Comparison of ENCODE assay signal across 8 mouse cellular contexts in the genomic region with DNA sequence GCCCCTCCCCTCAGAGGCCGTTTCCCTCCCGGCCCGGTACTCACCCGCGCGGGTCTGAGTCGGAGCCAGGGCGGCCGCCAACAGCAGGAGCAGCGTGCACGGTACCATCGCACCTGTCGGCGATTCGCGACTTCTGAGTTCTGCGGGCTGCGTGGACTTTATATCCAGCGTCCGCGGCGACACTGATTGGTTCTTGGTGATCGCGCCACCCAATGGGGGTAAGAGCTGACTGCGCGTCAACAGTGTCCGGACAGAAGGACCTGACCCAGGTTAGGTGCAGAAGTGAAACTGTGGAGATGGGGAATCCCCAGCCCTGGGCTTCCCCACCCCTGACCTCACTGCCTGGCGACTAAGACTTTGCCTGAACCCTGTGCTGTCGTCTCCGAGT. TPM values are rescaled to one million over a fixed set of nuclear protein-coding genes. Genes with fewer than 3 reads are reported as not detected.
DNase-seq lines count a peak whose midpoint lies in the region; ATAC-seq and TF ChIP-seq lines count a peak whose summit lies in the region.

TSS of gene H2-K1 (minus strand) at position 198 of the 388 bp plus-strand sequence.

- under 1% methylated on average over 30 of the region's 30 CpGs for WGBS in hindbrain, postnatal 0 days

- no peaks in the 10 kb centered on the region for H3K4me1 ChIP-seq in hindbrain, postnatal 0 days (ENCODE audit: insufficient read depth, low read length)

- H3K4me3 ChIP-seq in hindbrain, postnatal 0 days (ENCODE audit: low read length), result peak within 1 kb of the TSS; percentile 45

- peak; percentile 92 for ATAC-seq in hindbrain, postnatal 0 days

- H3K9ac ChIP-seq in hindbrain, postnatal 0 days (replicated peaks; ENCODE audit: low read length), result no peak within 1 kb of the TSS; the same call in 1 of the 2 replicates

- DNase-seq in adipocyte (ENCODE audit: low spot score), result peak; percentile 89
- peak; percentile 87 for DNase-seq in embryo, embryonic 10 days (ENCODE audit: low spot score)
- peak; percentile 87 for DNase-seq in gastrocnemius, adult 8-10 months (ENCODE audit: low spot score in 2 of 2)
- peak; percentile 76 for DNase-seq in hindbrain, postnatal 0 days (ENCODE audit: low spot score)
- peak; percentile 64 to 65 for DNase-seq in left cerebral cortex, adult 18-20 months (ENCODE audit: low spot score in 2 of 2)
- peak; percentile 94 to 95 for DNase-seq in lung, postnatal 4 days
- DNase-seq in right cerebral cortex, adult 2 months (ENCODE audit: low spot score in 2 of 2), result peak; percentile 57 to 76
- peak; percentile 92 for DNase-seq in urinary bladder, postnatal 14 days (ENCODE audit: low spot score)

- no peak within 1 kb of the TSS for H3K27ac ChIP-seq in hindbrain, postnatal 0 days

- TF ChIP-seq CTCF in hindbrain, postnatal 0 days (IDR thresholded peaks at IDR 0.05; ENCODE audit: low read depth), result no peak

- no peaks in the 10 kb centered on the region for H3K36me3 ChIP-seq in hindbrain, postnatal 0 days (ENCODE audit: insufficient read depth, low read length)

- H3K9me3 ChIP-seq in hindbrain, postnatal 0 days (ENCODE audit: low read length), result no peaks in the 10 kb centered on the region

- H3K27me3 ChIP-seq in hindbrain, postnatal 0 days (ENCODE audit: insufficient read depth, low read length), result no peaks in the 10 kb centered on the region; the same call in 1 of the 2 replicates

- H3K4me2 ChIP-seq in hindbrain, postnatal 0 days (ENCODE audit: low read depth, low read length), result peak within 1 kb of the TSS; percentile 76

RNA-seq across cellular contexts. Expression of gene H2-K1, which starts in this region (rescaled TPM):
- 10 to 100 TPM; 34.2 to 57.8 (median 46.1) TPM for total RNA-seq in gastrocnemius, adult 8-10 months (2022)
- total RNA-seq in hindbrain, postnatal 0 days (2014; rRNA removed), result 21.6 and 33.2 TPM in 2 replicates
- polyA plus RNA-seq in hindbrain, postnatal 0 days (2015; fragmentation: Nextera tagmentation; extraction: Ambion mirVana), result 23.9 and 26.2 TPM in 2 replicates
- total RNA-seq in left cerebral cortex, adult 18-20 months (2021), result 10 to 100 TPM; 30.9 to 33.6 TPM
